Mouse (Mus musculus): Measurements from ENCODE around the gene Cma1. TPM values are rescaled to one million over a fixed set of nuclear protein-coding genes. Genes with fewer than 3 reads are reported as not detected.
"Not testable (repeated sequence)": the region's sequence is repeated elsewhere in the genome, so short reads cannot be mapped to it uniquely, and the experiment has no call there.

Cma1 gene
- polyA plus RNA-seq (2012; rRNA removed) = 2.0 and 2.6 TPM in 2 replicates

DNA sequence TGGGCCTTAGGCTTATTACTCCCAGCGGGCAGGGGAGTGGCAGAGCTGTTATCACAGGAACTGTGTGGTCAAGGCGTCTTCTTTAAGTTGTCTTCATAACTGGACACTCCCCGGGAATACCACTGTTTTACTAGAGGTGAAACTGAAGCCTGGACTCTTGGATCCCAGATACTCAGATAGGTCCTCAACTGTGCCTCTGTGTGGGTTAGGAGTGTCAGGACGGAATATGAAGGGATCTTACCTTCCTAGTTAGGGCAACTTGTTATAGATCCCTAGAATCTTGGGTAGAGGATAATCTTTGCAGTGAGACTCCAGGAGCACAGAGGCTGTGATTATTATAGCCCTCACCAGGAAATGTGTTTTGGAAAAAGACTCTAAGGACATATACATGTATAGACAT lies at the start of gene Cma1:
Gene Cma1 (minus strand): TSS at position 101 of the 400 bp plus-strand sequence.
- DNase-seq (ENCODE audit: low read depth) = no peak

DNA sequence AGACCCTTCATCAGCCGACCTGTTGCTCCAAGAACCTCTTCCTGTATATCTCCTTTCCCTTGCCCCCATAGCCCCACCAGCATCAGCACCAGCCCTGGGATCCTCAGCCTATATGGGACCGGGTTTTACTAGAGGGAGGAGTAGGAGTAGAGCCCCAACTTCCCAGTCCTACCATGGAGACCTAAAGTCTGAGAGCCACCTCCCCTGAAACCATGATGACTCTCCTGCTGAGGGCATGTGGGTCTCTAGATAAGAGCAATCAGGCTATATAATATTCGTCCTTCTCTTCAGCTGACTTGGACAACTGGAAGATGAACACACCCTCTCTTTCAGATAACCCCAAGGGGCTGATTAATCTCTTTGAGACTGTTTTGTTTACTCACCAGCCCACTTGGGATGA lies 43.0 kb upstream of the Cma1 start:
- DNase-seq (ENCODE audit: low read depth) = not testable (repeated sequence)

DNA sequence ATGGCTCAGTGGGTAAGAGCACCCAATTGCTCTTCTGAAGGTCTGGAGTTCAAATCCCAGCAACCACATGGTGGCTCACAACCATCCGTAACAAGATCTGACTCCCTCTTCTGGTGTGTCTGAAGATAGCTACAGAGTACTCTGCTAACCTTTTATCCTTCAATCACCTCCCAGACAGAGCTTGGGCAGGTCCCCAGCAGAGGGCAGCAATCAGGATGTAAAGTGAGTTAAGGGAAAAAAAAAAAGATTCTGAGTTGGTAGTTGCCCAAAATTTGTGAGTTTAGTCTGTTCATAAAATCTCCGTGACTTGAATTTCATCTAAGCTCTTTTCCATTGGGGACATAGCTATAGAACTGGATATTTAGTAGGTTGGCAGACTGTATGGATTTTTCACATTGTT lies 19.4 kb upstream of the Cma1 start:
- DNase-seq (ENCODE audit: low read depth) = not testable (repeated sequence)

DNA sequence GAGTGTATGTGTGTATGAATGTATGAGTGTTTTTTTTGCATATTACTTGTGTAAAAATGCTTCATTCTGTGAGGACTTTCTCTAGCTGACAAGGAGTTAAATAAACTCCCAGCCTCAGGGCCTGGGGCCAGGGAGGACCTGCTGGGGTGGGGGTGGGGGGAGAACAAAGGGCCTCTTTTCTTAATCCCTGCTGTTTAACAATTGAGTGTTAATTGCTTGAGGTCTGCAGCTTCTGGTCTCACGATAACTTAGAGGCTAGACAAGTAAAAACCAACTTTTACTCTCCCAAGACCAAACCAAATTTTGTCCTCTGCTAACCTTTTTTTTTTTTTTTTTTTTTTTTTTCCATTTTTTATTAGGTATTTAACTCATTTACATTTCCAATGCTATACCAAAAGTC lies 18.8 kb upstream of the Cma1 start:
- DNase-seq (ENCODE audit: low read depth) = no peak

DNA sequence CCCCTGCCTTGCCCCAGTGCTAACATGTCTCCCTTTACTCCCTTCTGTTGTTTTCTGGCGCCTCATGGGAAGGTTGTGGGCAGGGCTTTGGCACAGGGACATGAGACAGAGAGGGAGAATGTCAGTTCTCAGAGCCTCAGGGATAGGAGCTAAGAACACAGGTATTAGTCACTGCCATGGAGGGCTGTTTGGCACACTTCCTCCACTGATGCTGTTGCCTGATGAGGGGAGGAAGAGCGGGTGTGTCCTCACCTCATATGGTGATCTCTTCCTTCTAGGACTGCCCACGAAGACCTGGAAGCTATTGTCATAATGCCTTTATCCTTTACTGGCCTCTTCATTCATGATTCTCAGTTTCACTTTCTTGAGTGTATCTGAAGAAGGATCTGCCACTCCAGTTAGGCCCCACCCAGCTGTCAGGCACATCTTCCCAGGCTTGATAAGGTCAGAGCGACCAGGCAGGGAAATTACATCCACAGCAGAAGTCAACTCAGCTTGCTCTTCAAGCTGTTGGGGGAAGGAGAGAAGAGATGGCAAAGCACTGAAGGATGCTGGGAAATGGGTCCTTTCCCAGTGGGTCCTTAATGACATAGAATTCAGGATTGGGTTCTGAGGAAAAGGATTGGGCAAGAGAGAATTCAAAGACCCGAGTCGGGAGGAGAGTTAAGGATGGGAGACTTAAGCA lies 6.0 kb upstream of the Cma1 start, which contains the start of gene Cma2:
Gene Cma2 (plus strand): TSS at position 635 of the 685 bp plus-strand sequence.
- DNase-seq (ENCODE audit: low read depth) = no peak

DNA sequence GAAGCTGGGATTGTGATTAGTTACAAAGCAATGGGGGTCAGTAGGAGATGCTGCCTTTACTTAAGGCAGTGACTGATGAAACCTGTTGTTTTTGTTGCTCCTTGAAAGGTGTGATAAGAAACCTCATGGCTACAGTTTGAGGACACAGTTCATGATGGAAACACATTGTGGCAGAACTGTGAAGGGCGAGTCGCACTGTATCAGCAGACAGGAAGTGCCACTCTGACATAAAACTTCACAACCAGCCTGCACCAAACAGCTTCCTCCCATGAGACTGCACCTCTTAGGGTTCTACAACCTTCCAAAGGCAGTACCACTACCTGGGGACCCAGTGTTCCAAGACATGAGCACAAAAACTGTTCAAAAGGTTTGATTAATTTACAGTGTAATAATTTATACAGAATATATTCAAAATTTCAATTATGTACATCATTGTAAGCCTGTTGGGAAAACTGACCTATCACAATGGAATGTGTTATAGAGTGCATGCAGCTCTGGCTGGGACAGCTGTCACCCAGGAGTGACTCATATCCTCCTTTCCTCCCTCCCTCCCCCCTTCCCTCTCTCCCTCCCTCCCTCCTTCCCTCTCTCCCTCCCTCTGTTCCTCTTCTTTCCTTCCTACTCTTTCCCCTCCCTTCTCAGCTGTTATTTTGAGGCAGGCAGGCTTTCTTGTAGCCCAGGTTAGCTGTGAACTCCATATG lies 1.9 kb upstream of the Cma1 start:
- DNase-seq (ENCODE audit: low read depth) = no peak

DNA sequence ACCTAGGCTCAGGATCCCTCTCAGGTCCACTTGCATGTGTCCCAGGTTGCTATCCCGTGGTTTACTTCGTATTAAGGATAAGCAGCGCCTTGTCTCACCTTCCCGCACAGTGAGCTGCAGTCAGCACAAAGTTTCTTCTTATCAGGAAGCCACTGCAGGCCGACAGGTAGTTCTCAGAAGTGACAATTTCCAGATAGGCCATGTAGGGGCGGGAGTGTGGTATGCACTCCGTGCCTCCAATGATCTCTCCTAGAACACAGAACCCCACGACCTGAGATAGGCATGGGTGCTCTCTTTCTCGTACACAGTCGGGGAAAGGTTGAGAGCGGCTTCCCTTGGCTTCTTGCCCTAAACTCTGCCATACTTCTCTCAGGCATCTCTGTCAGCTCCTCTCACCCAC lies 874 bp downstream of the Cma1 start:
- no peak for DNase-seq (ENCODE audit: low read depth)

DNA sequence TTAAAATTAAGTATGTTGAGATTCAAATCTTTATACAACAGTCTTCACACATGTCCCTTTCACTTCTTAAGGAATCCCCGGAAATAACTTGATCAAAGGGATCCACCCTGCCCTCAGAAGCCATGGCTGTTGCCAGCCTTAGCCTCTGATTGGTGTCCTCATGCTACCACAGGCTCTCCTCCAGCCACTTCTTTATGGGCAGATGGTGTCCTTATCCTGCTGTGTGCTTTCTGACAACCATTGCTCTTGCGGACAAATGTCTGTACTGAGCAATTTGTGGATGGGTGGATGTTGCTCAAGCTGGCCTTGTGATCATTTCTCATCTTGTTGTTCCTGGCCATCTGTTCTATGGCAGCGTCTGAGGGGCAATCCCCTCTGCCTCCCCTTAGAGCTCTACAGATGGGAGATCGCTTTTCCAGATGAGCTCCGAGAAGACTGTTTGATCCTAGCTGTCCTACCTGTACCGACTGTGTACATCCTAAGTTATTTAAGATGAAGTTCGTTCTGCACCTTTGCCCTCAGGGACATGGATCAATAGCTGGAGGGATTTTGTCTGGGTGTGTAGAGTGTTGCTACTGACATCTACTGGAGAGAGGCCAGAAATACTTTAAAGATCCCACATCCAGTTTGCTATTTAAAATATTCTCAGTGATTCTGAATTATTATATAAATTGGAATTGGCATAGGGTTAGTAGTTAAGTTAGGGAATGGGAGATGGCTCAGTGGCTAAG lies 4.2 kb downstream of the Cma1 start:
- no peak for DNase-seq (ENCODE audit: low read depth)

DNA sequence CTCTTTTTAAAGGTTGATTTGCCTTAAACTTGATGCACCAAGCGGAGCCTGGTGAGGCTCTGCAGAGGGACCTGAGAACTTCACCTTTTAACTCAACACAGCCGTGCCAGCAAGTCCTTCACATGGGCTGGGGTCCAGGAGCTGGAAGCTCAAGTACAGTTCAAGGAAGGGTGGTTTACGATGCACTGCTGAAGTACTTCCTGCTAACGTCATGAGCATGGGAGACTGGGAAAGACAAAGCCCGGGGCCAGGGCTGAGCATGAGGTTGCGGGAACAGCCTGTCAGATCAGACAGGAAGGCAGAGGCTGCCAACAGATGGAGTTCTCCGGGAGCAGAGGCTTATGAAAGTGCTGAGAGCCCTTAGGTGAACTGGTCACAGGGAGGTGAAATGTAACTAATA lies 10.9 kb downstream of the Cma1 start:
- no peak for DNase-seq (ENCODE audit: low read depth)

DNA sequence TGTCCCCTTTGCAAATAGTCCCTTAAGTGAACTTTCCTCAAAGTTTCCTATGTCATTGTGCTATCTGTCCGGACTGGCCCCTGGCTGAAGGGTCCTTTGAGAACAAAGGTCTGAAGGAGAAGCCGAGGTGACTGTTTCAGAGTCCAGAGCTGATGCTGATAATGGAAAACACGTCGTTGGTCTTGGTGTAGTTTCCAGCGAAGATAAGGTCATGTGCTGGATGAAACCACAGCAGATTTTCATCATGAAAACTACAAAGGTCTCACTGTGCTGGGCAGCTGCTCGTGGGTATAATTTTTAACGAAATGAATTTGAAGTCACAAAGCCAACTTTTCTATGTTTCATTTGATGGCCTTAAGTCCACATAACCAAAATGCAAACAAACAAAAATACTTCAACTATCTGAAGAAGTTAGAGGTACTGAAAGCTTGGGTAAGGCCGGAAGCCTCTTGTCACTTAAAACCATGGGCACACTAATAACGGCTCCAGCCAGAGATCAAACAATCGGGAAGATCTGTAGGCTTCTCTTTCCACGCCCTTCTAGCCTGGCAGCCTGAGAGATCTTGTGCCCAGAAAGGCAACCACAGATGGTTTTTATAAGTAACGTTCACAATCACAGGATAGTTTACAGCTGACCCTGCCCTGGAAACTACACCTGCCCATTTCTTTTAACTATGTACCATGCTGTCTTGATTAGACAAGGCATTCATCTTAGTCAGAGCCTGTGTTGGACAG lies 15.0 kb downstream of the Cma1 start:
- DNase-seq (ENCODE audit: low read depth) = no peak

DNA sequence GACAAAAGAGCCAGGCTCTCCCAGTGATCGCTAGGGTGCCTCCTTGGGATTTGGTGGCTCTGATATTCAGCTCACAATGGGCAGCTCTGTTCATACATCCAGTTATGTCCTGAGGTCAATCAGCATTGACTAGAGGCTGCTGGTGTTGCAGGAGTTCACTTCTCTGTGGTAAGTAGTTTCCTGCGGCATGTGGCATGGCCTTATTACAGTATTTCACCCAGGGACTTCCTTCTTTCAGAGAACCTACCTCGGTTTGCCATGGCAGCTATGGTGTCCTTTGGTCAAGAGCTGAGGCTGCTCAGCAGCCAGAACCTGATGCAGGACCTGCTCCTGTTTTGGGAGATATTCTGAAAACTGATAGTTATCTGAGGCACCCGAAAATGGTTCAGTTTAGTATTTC lies 17.6 kb downstream of the Cma1 start:
- no peak for DNase-seq (ENCODE audit: low read depth)

DNA sequence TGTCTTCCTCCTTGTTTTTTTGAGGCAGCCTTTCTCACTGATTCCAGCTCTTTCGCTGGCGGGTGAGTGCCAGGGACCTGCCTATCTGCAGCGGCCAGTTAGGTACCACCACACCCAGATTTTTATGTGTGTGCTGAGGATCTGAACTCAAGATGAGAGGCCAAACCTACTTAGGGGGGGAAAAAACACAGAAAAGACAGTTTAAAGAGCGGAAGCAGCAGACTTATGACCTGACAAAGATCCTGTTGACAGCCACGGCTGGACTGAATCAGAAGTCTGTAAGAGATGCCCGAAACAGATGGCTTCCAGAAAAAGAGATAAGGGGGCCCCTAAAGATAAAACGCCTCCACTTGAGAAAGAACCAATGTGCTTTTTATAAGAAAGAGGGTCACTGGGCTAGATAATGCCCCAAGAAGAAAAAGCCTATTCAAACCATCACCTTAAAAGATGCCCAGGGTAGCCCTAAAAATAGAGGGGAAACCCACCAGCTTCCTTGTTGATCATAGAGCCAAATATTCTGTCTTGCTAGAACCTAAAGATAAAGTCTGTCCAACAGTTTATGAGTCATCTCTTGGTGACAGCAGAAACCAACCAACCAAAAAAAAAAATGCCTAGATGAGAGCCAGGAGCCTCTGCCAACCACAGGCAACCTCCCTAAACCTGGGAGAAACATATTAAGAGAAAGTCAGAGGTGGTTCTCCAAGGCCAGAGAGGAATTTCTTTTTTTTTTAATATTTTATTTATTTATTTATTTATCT lies 21.8 kb downstream of the Cma1 start:
- no peak for DNase-seq (ENCODE audit: low read depth)

DNA sequence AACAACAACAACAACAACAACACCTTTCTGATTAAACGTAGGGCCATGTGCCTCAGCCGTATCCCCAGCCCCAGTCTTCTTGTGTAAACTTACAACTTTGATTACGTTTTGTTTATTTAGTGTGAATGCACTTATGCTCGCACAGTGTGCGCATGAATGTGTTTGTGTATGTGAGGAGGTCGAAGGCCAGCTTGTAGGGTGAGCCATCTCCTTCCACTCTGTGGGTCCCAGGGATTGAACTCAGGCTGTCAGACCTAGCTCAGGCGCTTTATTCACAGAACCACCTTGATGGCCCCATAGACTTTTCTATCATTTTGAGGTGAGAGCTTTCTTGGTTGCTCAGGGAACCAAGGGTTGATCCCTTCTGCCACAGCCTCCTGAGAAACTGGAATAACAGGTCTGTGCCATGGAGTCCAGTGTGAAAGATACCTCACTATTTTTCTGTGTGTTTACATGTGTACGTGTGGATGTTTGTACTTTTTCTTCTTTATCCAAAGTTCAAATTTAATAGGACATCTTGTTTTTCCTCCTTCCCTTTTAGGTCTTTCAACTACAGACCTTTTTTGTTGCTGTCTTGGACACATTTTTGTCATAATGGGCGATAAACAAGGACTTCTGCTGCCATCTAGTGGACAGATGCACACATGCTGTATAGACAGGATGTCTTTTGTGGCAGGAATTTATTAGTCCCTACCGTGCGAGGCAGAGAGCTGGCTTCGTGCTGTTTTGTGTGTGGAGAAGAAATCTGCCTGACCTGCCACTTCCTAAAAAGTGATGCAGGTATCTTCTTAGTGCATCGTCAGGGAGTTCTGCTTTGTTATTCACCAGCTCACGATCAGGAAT lies 26.0 kb downstream of the Cma1 start:
- no peak for DNase-seq (ENCODE audit: low read depth)

DNA sequence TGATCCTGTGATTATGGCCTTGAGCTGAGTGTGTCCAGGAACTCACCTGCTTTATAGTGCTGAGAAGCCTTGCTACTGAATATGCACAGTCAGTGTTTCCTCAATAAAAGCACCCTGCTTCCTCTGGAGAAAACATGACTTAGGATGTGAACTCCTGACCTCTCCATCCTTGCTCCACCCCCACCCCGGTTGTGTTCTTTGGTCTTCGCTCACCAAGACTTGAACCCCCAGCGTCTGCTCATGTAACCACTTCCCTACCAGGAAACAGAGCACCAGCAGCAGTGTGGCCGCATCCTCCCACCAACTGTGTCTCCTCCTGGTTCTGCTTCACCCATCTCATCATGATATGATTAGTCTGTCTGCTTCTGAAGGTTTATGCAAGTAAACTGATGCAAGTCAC lies 31.1 kb downstream of the Cma1 start:
- no peak for DNase-seq (ENCODE audit: low read depth)

DNA sequence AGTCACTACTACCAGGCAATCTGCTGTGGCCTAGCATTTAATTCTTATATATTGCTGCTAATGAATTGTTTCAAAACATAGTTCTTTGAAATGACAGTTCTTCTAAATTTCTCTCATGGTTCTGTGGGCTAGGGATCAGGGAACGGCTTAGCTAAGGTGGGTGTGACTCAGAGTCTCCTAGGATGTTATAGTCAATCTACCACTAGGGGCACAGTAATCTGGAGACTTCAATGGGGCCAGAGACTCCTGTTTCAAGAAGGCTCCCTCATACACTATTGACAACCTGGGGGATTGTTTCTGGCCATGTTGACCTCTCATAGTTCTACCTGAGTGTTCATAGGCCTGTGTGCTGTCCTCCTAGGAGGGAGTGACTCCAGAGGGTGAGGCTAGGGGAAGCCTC lies 39.0 kb downstream of the Cma1 start:
- DNase-seq (ENCODE audit: low read depth) = no peak

DNA sequence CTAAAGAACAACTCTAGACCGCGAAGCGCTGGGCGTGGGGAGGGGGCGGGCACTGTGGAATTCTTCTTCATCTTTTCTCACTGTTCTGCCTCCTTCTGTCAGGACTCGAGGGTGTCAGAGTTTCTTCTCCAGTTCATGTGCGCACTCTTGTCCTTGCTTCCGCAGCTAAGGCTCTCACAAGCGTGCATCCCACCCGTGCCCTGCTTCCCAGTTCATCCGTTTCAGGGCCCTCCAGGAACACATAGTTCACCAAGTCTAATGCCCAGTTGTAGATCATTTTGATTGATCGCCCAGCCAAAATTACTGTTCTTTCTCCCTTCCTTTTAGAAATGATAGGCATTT lies 44.1 kb downstream of the Cma1 start:
- DNase-seq (ENCODE audit: low read depth) = no peak

DNA sequence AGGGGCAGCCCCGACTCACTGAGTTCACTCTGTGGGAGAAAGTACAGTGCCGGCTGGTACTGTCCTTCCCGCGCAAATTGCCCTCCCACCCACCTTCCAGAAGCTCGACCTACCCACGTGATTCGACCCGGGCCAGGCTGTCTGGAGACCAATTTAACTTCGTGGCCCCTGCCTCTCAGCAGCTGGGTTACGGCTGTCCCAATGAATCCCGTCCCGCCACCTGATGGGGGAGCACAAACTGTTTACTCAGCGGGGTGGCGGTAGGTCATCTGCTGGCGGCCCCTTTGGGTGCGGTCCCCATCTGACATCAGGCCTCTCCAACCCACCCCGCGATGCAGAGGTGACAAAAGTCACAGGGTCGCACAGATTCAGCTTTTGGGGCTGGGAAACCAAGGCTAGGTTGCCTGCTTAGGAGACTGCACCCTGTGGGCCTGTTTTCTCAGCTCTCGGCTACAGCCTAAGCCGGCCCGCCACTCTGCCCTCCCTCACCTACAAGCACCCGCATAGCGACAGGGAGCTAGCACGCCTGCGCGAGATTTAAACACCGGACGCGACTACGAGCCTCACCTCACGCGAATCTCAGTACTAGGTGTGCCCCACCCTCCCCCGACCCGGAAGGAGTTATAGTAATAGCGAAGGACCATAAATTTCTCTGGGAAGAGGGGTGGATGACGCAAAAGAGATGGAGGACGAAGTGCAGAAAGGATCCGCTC lies 44.6 kb downstream of the Cma1 start, which contains the start of gene Sdr39u1:
Gene Sdr39u1 (minus strand): TSS at position 593 of the 713 bp plus-strand sequence.
- no peak for DNase-seq (ENCODE audit: low read depth)

DNA sequence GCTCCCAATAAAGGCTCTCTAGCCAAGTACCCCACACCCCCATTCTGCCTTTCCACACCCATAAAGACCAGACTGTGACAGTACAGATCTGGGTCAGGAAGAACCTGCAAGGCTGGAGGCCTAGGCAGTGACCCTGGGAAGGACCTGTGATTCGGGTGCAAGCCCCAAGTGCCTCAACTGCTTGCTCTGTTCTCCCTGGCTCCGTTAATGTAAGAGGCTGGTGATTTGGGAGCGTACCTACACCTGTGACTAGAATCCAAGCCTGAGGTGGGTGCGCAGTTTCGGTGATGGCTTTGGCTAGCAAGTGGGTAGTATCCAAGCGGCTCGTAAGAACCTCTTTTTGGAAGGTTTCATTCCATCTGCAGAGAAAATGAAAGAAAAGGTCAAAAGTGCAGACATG lies 45.5 kb downstream of the Cma1 start:
- DNase-seq (ENCODE audit: low read depth) = no peak

DNA sequence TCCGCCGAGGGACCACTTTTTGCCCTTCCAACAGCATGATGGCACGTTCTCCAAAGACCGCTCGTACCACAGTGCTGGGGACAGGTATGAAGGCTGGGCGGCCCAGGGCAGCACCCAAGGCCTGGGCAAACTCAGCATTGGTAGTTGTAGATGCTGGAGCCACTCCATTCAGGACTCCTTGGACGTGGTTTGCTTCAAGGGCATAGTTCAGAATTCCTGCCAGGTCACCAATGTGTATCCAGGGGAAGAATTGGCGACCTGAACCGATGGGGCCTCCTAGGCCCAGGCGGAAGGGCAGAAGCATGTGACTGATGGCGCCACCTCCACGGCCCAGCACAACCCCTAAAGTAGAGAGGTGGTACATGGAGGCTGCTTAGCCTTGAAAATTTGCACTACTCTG lies 46.8 kb downstream of the Cma1 start:
- no peak for DNase-seq (ENCODE audit: low read depth)

Measured in gonadal fat pad, adult 2 months (tissue).